Mouse (Mus musculus) liver, postnatal 0 days (tissue): ENCODE measurements around the gene Lin37.

ENCODE experiments used
- CTCF ChIP-seq: sonication (generic); IDR thresholded peaks from 2 replicates; pipeline ENCODE4 v1.5.1; 2016; ENCODE audit warnings: antibody characterized with exemption, low read depth
- EP300 ChIP-seq: IDR thresholded peaks from 2 replicates; pipeline ENCODE4 v1.6.1; 2016; ENCODE audit warnings: antibody characterized with exemption, low read depth, mild to moderate bottlenecking

GRCm38 (mm10) chr7:30508061-30508460 is 51.6 kb downstream of the Lin37 start:
- TF ChIP-seq EP300 (no peak), CTCF (no peak)
